Mouse (Mus musculus): Measurements from ENCODE around the gene Zswim7. TPM values are rescaled to one million over a fixed set of nuclear protein-coding genes. Genes with fewer than 3 reads are reported as not detected.
A peak's percentile ranks its signal among the peaks of the same experiment; 100 is the strongest.

The Zswim7 gene
- 31.2 and 37.3 TPM in 2 replicates for polyA plus RNA-seq (2012; rRNA removed)

DNA sequence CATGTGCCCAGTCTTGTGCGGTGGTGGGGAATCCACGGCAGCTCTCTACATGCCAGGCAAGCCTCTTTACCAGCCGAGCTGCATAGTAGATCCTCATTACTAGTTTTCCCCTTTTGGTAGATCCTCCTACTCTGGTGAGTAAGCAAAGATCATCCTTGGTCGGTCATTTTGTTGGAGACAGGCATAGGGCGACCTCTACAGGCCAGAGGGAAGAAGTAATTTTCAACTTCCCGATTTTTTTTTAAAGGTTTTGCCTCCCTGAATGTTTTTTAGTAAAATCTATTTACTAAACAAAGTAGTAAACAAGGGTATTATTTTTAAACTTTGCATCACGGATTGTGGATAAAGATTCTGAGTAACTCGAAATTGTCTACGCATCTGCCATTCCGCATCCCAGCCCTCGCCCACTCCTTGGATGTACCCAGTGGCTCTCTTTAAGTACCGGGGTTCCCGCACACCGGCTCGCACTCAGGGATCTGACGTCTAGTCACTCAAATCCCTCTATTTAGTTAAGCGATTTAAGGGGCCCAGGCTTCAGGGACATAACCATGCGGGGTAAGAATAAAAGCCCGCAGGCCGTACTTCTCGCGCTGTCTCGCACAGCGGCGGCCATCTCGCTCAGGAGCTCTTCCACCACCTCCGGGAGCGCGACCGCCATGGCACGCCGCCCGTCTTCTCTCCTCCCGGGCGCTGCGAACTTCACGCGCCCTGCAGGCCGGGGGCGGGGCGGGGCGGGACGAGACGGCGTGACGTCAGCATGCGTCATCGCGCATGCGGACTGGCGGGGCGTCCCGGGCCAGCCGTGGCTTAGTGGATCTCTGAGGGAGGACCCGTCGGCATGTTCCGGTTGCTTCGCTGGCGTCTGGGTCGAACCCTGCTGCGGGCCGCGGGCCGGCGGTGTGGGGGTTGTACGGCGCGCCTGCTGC, at the start of gene Zswim7, which contains the start of gene Ttc19:
Zswim7 (minus strand) TSS at position 701 of the 926 bp plus-strand sequence.
Ttc19 (plus strand) TSS at position 799 of the 926 bp plus-strand sequence.
- Histone ChIP-seq H3K4me1 (ENCODE audit: control insufficient read depth, insufficient read depth, low read length) (peaks cover 4% of the 10 kb centered on the region), H3K4me3 (ENCODE audit: insufficient read depth, low read length) (peak within 1 kb of the TSS; percentile 88), H3K27ac (ENCODE audit: insufficient read depth, low read length) (peak within 1 kb of the TSS; percentile 72)
- TF ChIP-seq POLR2A (IDR thresholded peaks at IDR 0.05; ENCODE audit: extremely low read depth, insufficient read depth, low read length) (peak; percentile 91), CTCF (IDR thresholded peaks at IDR 0.05; ENCODE audit: extremely low read depth, insufficient read depth, low read length) (peak; percentile 75)

DNA sequence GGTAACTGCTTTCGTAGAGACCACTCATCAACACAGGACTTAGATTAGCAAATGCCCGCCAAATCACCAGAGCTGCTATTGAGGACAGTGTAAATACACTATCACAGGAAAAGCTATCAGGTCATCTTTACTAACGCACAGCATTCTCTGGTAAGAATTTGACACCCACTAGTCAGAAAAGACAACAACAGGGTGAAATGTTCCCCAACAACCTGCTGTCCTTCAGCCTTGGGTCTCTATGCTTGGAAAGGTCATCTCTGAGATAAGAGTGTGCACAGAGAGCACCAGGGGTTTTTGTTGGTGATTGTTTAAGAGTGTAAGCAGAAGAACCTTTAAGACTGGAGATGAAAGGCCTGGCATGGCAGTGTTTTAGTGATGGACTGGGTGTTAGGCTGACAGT, 42.5 kb upstream of the Zswim7 start:
- Histone ChIP-seq H3K4me3 (ENCODE audit: insufficient read depth, low read length) (no peak overlapping the region), H3K4me1 (ENCODE audit: control insufficient read depth, insufficient read depth, low read length) (peaks cover 2% of the 10 kb centered on the region; the same call in 1 of the 2 replicates), H3K27ac (ENCODE audit: insufficient read depth, low read length) (no peak overlapping the region)
- TF ChIP-seq POLR2A (IDR thresholded peaks at IDR 0.05; ENCODE audit: extremely low read depth, insufficient read depth, low read length) (no peak), CTCF (IDR thresholded peaks at IDR 0.05; ENCODE audit: extremely low read depth, insufficient read depth, low read length) (no peak)

DNA sequence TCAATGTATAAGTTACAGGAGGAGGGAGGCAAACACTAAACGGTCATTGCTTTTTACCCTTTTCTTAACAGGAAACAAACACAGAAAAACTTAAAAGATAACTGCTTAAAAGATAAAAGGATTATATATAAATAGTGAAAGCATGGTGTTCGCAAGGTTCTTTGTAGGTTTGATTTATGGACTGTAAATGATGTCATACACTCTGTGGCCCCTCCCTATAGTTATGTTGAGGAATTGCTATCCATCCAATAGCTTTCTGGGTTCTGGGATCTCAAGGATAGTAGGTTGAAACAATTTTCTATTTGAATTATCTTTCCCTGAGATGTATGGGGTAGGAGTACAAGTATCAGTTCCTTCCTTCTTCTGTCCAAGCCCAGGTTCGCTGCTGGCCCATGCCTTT, 38.9 kb upstream of the Zswim7 start:
- TF ChIP-seq CTCF (IDR thresholded peaks at IDR 0.05; ENCODE audit: extremely low read depth, insufficient read depth, low read length) (no peak), POLR2A (IDR thresholded peaks at IDR 0.05; ENCODE audit: extremely low read depth, insufficient read depth, low read length) (no peak)
- Histone ChIP-seq H3K4me3 (ENCODE audit: insufficient read depth, low read length) (no peak overlapping the region), H3K27ac (ENCODE audit: insufficient read depth, low read length) (no peak overlapping the region)

DNA sequence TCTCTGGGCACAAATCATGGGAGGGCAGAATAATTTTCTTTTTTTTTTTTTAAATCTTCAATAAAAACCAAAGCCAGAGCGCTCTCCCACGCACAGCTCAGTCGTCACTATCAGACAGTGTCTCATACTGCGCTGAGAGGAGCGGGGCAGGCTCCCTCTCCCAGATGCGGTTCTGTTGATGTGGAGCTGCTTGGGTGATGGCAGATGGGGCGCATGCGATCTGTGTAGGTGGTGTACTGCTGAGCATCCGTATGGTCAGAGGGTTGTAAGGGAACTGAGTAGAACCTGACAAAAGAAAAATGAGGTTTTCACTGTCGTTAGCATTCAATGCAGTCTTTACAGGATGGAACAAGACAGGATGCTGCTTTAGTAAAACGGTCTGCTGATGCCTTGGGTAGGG, 36.6 kb upstream of the Zswim7 start:
- TF ChIP-seq POLR2A (IDR thresholded peaks at IDR 0.05; ENCODE audit: extremely low read depth, insufficient read depth, low read length) (no peak), CTCF (IDR thresholded peaks at IDR 0.05; ENCODE audit: extremely low read depth, insufficient read depth, low read length) (no peak)
- peaks cover 2% of the 10 kb centered on the region; the same call in 1 of the 2 replicates for H3K4me1 ChIP-seq (ENCODE audit: control insufficient read depth, insufficient read depth, low read length)
- H3K27ac ChIP-seq (ENCODE audit: insufficient read depth, low read length): no peak overlapping the region
- no peak overlapping the region for H3K4me3 ChIP-seq (ENCODE audit: insufficient read depth, low read length)

More for the DNA sequence above, 38.9 kb upstream of the Zswim7 start:
- H3K4me1 ChIP-seq (ENCODE audit: control insufficient read depth, insufficient read depth, low read length): peaks cover 2% of the 10 kb centered on the region; the same call in 1 of the 2 replicates

DNA sequence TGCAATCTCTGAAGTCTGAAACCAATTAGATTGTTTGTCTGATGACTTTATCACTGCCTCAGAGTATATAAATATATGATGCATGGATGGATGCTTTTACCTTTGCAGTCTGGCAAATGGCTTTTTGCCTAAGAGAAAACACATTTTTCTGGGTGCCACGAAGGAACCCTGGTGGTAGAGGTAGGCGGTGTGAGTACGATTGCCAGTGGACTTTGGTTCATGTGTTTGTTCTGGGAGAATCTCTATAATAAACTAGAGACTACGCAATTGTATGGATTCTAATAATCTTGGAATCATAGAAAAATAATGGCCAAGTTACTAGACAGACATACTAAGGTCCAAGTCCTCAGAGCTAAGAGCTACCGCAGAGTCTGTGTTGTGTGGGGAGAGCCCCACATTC, 33.8 kb upstream of the Zswim7 start:
- no peak overlapping the region for H3K4me3 ChIP-seq (ENCODE audit: insufficient read depth, low read length)
- no peak overlapping the region for H3K27ac ChIP-seq (ENCODE audit: insufficient read depth, low read length)
- peaks cover 2% of the 10 kb centered on the region; the same call in 1 of the 2 replicates for H3K4me1 ChIP-seq (ENCODE audit: control insufficient read depth, insufficient read depth, low read length)
- TF ChIP-seq POLR2A (IDR thresholded peaks at IDR 0.05; ENCODE audit: extremely low read depth, insufficient read depth, low read length) (no peak), CTCF (IDR thresholded peaks at IDR 0.05; ENCODE audit: extremely low read depth, insufficient read depth, low read length) (no peak)

DNA sequence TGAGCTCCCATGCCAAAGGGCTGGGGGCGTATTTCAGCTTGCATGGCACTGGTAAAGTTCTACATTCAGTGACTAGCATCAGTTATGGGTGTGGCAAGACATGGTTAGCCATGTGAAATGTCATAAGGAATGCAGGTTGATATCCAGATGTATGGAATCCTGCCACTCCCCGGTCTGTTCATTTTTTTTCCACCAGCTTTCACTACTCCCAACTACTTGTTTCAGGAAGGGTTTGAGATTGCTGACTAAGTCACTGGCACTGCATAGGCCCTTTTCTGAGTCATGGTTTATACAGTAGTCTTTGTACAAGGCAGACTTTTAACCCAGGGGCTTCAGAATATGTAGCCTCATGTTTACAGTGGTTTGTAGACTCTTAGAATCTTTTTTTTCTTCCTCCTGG, 28.1 kb upstream of the Zswim7 start:
- TF ChIP-seq POLR2A (IDR thresholded peaks at IDR 0.05; ENCODE audit: extremely low read depth, insufficient read depth, low read length): no peak
- no peak for TF ChIP-seq CTCF (IDR thresholded peaks at IDR 0.05; ENCODE audit: extremely low read depth, insufficient read depth, low read length)
- H3K4me1 ChIP-seq (ENCODE audit: control insufficient read depth, insufficient read depth, low read length): peaks cover 2% of the 10 kb centered on the region; the same call in 1 of the 2 replicates
- no peak overlapping the region for H3K4me3 ChIP-seq (ENCODE audit: insufficient read depth, low read length)
- no peak overlapping the region for H3K27ac ChIP-seq (ENCODE audit: insufficient read depth, low read length)

DNA sequence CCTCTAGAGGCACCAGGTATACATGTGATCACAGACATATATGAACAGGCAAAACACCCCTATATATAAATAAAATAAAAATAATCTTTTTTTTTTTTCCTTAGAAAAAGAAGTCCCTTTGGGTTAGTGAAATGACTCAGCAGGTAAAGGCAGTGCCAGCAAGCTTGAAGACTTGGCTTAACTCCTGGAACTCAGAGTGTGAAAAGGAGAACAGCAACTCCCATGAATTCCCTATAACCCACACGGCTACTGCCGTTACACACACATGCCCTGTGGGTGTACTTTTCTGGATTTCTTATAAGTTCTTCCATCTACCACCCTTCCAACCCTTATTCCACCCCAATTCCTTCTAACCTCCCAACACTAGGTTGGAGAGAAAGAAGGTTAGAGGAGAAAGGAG, 24.7 kb upstream of the Zswim7 start:
- H3K4me1 ChIP-seq (ENCODE audit: control insufficient read depth, insufficient read depth, low read length): peaks cover 2% of the 10 kb centered on the region; the same call in 1 of the 2 replicates
- no peak for TF ChIP-seq CTCF (IDR thresholded peaks at IDR 0.05; ENCODE audit: extremely low read depth, insufficient read depth, low read length)
- TF ChIP-seq POLR2A (IDR thresholded peaks at IDR 0.05; ENCODE audit: extremely low read depth, insufficient read depth, low read length): no peak
- no peak overlapping the region for H3K4me3 ChIP-seq (ENCODE audit: insufficient read depth, low read length)

DNA sequence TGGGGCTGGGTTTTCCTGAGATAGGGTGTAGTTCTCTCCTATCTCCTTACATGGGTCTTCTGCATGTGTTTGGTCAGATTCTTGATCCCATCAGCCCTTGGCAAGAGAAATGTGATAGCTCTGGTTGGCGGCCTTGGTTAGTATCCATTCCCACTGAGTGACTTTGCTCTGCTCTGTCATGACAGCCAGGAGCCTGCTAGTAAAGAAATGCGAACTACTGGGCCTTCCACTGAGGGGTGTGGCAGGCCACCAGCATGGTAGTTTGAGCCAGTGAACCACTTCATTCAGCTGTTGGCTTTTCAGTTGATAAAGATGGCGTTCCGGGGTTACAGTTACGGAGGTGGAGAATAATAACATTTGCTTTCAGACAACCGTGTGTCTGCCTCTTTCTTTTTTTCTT, 17.7 kb upstream of the Zswim7 start:
- Histone ChIP-seq H3K27ac (ENCODE audit: insufficient read depth, low read length) (no peak overlapping the region), H3K4me1 (ENCODE audit: control insufficient read depth, insufficient read depth, low read length) (no peaks in the 10 kb centered on the region; the same call in 1 of the 2 replicates), H3K4me3 (ENCODE audit: insufficient read depth, low read length) (no peak overlapping the region)
- TF ChIP-seq CTCF (IDR thresholded peaks at IDR 0.05; ENCODE audit: extremely low read depth, insufficient read depth, low read length) (no peak), POLR2A (IDR thresholded peaks at IDR 0.05; ENCODE audit: extremely low read depth, insufficient read depth, low read length) (no peak)

More for the DNA sequence above, 24.7 kb upstream of the Zswim7 start:
- H3K27ac ChIP-seq (ENCODE audit: insufficient read depth, low read length): no peak overlapping the region

DNA sequence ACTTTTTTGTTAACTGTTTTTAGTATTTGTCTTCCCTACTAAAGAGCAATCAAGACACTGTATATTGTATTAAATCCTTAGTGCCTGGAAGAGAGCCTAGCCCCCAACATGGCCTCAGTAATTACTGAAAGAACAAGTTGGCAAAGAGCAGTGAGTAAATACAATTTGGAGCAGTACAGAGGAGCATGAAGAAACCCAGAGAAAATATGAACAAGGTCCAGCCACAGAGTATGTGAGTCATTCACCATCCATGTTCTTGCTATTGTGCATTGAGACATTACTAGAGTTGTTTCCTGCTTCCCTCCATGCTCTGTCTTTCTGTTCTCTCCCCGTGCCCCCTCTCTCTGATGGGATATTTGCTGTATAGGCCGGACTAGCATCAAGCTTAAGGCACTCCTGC, 12.9 kb upstream of the Zswim7 start:
- no peak overlapping the region for H3K4me3 ChIP-seq (ENCODE audit: insufficient read depth, low read length)
- no peak for TF ChIP-seq CTCF (IDR thresholded peaks at IDR 0.05; ENCODE audit: extremely low read depth, insufficient read depth, low read length)
- TF ChIP-seq POLR2A (IDR thresholded peaks at IDR 0.05; ENCODE audit: extremely low read depth, insufficient read depth, low read length): no peak
- no peak overlapping the region for H3K27ac ChIP-seq (ENCODE audit: insufficient read depth, low read length)
- H3K4me1 ChIP-seq (ENCODE audit: control insufficient read depth, insufficient read depth, low read length): no peaks in the 10 kb centered on the region; the same call in 1 of the 2 replicates

Measured in cortical plate, adult 2 months (tissue).